Mouse (Mus musculus) c-Kit-positive CD71-positive TER-119-positive erythroid progenitor cells, embryonic 14.5 days (primary cell): ENCODE measurements at regions not wholly inside any gene's neighbourhood (a gene's known extent, or its start where the extent isn't known, plus 50 kb on each side); places are given as distances from the start of the nearest gene placed in this dataset.

ENCODE experiments used
- DNase-seq: peaks from one replicate; pipeline ENCODE4 v3.0.0-alpha.2; 2013; ENCODE audit warnings: low spot score

GRCm38 (mm10) chr6:84385696-84386095, 208.0 kb downstream of the Cyp26b1 start:
- DNase-seq = no peak

GRCm38 (mm10) chr6:84383718-84384117, 210.0 kb downstream of the Cyp26b1 start:
- DNase-seq = no peak

GRCm38 (mm10) chr6:84383141-84383540, 210.6 kb downstream of the Cyp26b1 start:
- DNase-seq = no peak

GRCm38 (mm10) chr6:84381571-84381970, 212.1 kb downstream of the Cyp26b1 start:
- no peak for DNase-seq

GRCm38 (mm10) chr6:84376666-84377065, 217.0 kb downstream of the Cyp26b1 start:
- DNase-seq = no peak

- DNase-seq = no peak
Measured at GRCm38 (mm10) chr6:84375498-84375897, 218.2 kb downstream of the Cyp26b1 start.

GRCm38 (mm10) chr6:84366365-84366764, 227.3 kb downstream of the Cyp26b1 start:
- DNase-seq = no peak

- DNase-seq = no peak
Measured at GRCm38 (mm10) chr6:84365914-84366313, 227.8 kb downstream of the Cyp26b1 start.

- no peak for DNase-seq
Measured at GRCm38 (mm10) chr6:84364964-84365363, 228.7 kb downstream of the Cyp26b1 start.

GRCm38 (mm10) chr6:84362331-84362730, 231.4 kb downstream of the Cyp26b1 start:
- no peak for DNase-seq

GRCm38 (mm10) chr6:84357911-84358310, 235.8 kb downstream of the Cyp26b1 start:
- DNase-seq = no peak

GRCm38 (mm10) chr6:84353425-84354220, 240.1 kb downstream of the Cyp26b1 start:
- DNase-seq = no peak

- no peak for DNase-seq
Measured at GRCm38 (mm10) chr6:84344936-84345335, 248.8 kb downstream of the Cyp26b1 start.

GRCm38 (mm10) chr6:84333666-84334179, 260.0 kb downstream of the Cyp26b1 start:
- no peak for DNase-seq

- DNase-seq = no peak
Measured at GRCm38 (mm10) chr6:84329106-84329505, 264.6 kb downstream of the Cyp26b1 start.

GRCm38 (mm10) chr6:84328030-84328390, 265.7 kb downstream of the Cyp26b1 start:
- DNase-seq = peak; percentile 62

GRCm38 (mm10) chr6:84327306-84328029, 266.2 kb downstream of the Cyp26b1 start:
- peak; percentile 59 for DNase-seq

GRCm38 (mm10) chr6:84325384-84326114, 268.2 kb downstream of the Cyp26b1 start:
- no peak for DNase-seq

GRCm38 (mm10) chr6:84324185-84324584, 269.5 kb downstream of the Cyp26b1 start:
- DNase-seq = no peak

GRCm38 (mm10) chr6:84322528-84322927, 271.2 kb downstream of the Cyp26b1 start:
- no peak for DNase-seq

GRCm38 (mm10) chr6:84320586-84320985, 273.1 kb downstream of the Cyp26b1 start:
- DNase-seq = peak; percentile 21

GRCm38 (mm10) chr6:84318774-84319173, 274.9 kb downstream of the Cyp26b1 start:
- DNase-seq = no peak
